Comparison of ENCODE assay signal across 9 mouse cellular contexts in genomic region chr17:32368991-32369578, GRCm38 (mm10). TPM values are rescaled to one million over a fixed set of nuclear protein-coding genes. Genes with fewer than 3 reads are reported as not detected.
A peak's percentile ranks its signal among the peaks of the same experiment; 100 is the strongest.
DNase-seq lines count a peak whose midpoint lies in the region; ATAC-seq and TF ChIP-seq lines count a peak whose summit lies in the region.
"Had no signal": no experiment of that assay in that cellular context is flagged by ENCODE, and none has a peak within 500 bp of the region (broad histone marks: within the 10 kb centered on the region; RNA-seq: fewer than 3 reads in every experiment).

No protein-coding gene starts in this region.

- no peak for TF ChIP-seq POLR2A in lung, adult 2 months (IDR thresholded peaks at IDR 0.05; ENCODE audit: borderline replicate concordance, extremely low read depth, low read depth, low read length)
- no peak for TF ChIP-seq POLR2A in limb, embryonic 14.5 days (IDR thresholded peaks at IDR 0.05; ENCODE audit: borderline replicate concordance, extremely low read depth, insufficient read depth, insufficient read length)

- H3K4me3 ChIP-seq in lung, adult 2 months (replicated peaks; ENCODE audit: extremely low read depth, low read depth, low read length), result peak overlapping the region; percentile 27
- peak overlapping the region; percentile 48 for H3K4me3 ChIP-seq in forebrain, embryonic 10.5 days
- H3K4me3 ChIP-seq in limb, embryonic 14.5 days (replicated peaks; ENCODE audit: low read length), result peak overlapping the region; percentile 25

- no peak overlapping the region for H3K9ac ChIP-seq in limb, embryonic 14.5 days (ENCODE audit: low read depth, low read length, severe bottlenecking)

- WGBS in lung, adult 2 months, result 21% methylated on average over 13 of the region's 17 CpGs
- WGBS in forebrain, embryonic 10.5 days, result 7% methylated on average over 13 of the region's 17 CpGs
- WGBS in limb, embryonic 14.5 days, result 18% methylated on average over 10 of the region's 17 CpGs

- H3K27ac ChIP-seq in forebrain, embryonic 10.5 days, result peak overlapping the region; percentile 78
- H3K27ac ChIP-seq in limb, embryonic 14.5 days (replicated peaks; ENCODE audit: low read depth, low read length), result no peak overlapping the region

- H3K4me1 ChIP-seq in lung, adult 2 months (ENCODE audit: control insufficient read depth, insufficient read depth, low read length), result no peaks in the 10 kb centered on the region
- H3K4me1 ChIP-seq in forebrain, embryonic 10.5 days, result peaks cover 19% of the 10 kb centered on the region
- peaks cover 8% of the 10 kb centered on the region; the same call in 1 of the 2 replicates for H3K4me1 ChIP-seq in limb, embryonic 14.5 days (ENCODE audit: control insufficient read depth, insufficient read depth, low read length)

- no peak for DNase-seq in lung, adult 2 months
- no peak for DNase-seq in lung, adult 18-20 months
- no peak for DNase-seq in forebrain, embryonic 10.5 days (ENCODE audit: extremely low spot score, low spot score)
- no peak for DNase-seq in limb, embryonic 14.5 days (ENCODE audit: low spot score)
- peak; percentile 60 for DNase-seq in splenic B cell, adult 2 months (ENCODE audit: low read depth, low spot score)
- DNase-seq in adrenal gland, postnatal 14 days, result no peak
- DNase-seq in right cerebral cortex, postnatal 4 days, result no peak
- DNase-seq in thymus, postnatal 4 days, result no peak

- peak overlapping the region; percentile 40; the same call in 1 of the 2 replicates for H3K4me2 ChIP-seq in limb, embryonic 14.5 days (replicated peaks; ENCODE audit: low read depth, low read length, severe bottlenecking)

- no peaks in the 10 kb centered on the region for H3K9me3 ChIP-seq in forebrain, embryonic 10.5 days
- no peaks in the 10 kb centered on the region for H3K9me3 ChIP-seq in limb, embryonic 14.5 days (ENCODE audit: control insufficient read depth, low read length)

- ATAC-seq in limb, embryonic 14.5 days (ENCODE audit: low FRiP score, low read depth), result no peak

- peaks cover 6% of the 10 kb centered on the region for H3K36me3 ChIP-seq in forebrain, embryonic 10.5 days (replicated peaks)
- no peaks in the 10 kb centered on the region for H3K36me3 ChIP-seq in limb, embryonic 14.5 days (ENCODE audit: control insufficient read depth, insufficient read depth, low read length)
- H3K36me3 ChIP-seq in splenic B cell, adult 2 months (ENCODE audit: control insufficient read depth, insufficient read depth, low read length, poor library complexity, severe bottlenecking), result no peaks in the 10 kb centered on the region

- no peak for TF ChIP-seq CTCF in lung, adult 2 months (IDR thresholded peaks at IDR 0.05; ENCODE audit: insufficient read depth, low read length)

- H3K27me3 ChIP-seq in forebrain, embryonic 10.5 days (ENCODE audit: poor library complexity, severe bottlenecking), result peaks cover 4% of the 10 kb centered on the region; the same call in 1 of the 2 replicates
- no peaks in the 10 kb centered on the region for H3K27me3 ChIP-seq in limb, embryonic 14.5 days (ENCODE audit: control insufficient read depth, insufficient read depth, low read length)
- H3K27me3 ChIP-seq in splenic B cell, adult 2 months (ENCODE audit: control insufficient read depth, insufficient read depth, low read length, poor library complexity, severe bottlenecking), result no peaks in the 10 kb centered on the region

RNA-seq across cellular contexts. Expression of gene Akap8l, which starts 18.7 kb away (rescaled TPM):
- polyA plus RNA-seq in lung, adult 2 months (2012; rRNA removed), result 137 and 149 TPM in 2 replicates
- 79.0 and 79.9 TPM in 2 replicates for polyA plus RNA-seq in forebrain, embryonic 10.5 days (2016; fragmentation: Nextera tagmentation; extraction: Ambion mirVana)
- polyA plus RNA-seq in limb, embryonic 14.5 days (2012; rRNA removed), result 157 and 162 TPM in 2 replicates
- 67.5 and 74.0 TPM in 2 replicates for polyA plus RNA-seq in limb, embryonic 14.5 days (2014; fragmentation: Nextera tagmentation; extraction: Ambion mirVana)
- total RNA-seq in adrenal gland, postnatal 14 days (2021), result 85.5 and 95.0 TPM in 2 replicates

RNA-seq across cellular contexts. Expression of gene Wiz, which starts 20.2 kb away (rescaled TPM):
- 40.0 and 42.0 TPM in 2 replicates for polyA plus RNA-seq in lung, adult 2 months (2012; rRNA removed)
- 24.9 and 25.9 TPM in 2 replicates for polyA plus RNA-seq in forebrain, embryonic 10.5 days (2016; fragmentation: Nextera tagmentation; extraction: Ambion mirVana)
- 63.8 and 80.0 TPM in 2 replicates for polyA plus RNA-seq in limb, embryonic 14.5 days (2012; rRNA removed)
- 36.0 and 41.1 TPM in 2 replicates for polyA plus RNA-seq in limb, embryonic 14.5 days (2014; fragmentation: Nextera tagmentation; extraction: Ambion mirVana)
- 41.8 and 47.9 TPM in 2 replicates for total RNA-seq in adrenal gland, postnatal 14 days (2021)

RNA-seq across cellular contexts. Expression of gene Rasal3, which starts 34.3 kb away (rescaled TPM):
- 13.3 and 17.4 TPM in 2 replicates for polyA plus RNA-seq in lung, adult 2 months (2012; rRNA removed)
- polyA plus RNA-seq in forebrain, embryonic 10.5 days (2016; fragmentation: Nextera tagmentation; extraction: Ambion mirVana), result 0.50 and 0.52 TPM in 2 replicates
- 2.9 and 3.0 TPM in 2 replicates for polyA plus RNA-seq in limb, embryonic 14.5 days (2012; rRNA removed)
- 1.9 and 2.0 TPM in 2 replicates for polyA plus RNA-seq in limb, embryonic 14.5 days (2014; fragmentation: Nextera tagmentation; extraction: Ambion mirVana)
- 1.7 and 18.1 TPM in 2 replicates for total RNA-seq in adrenal gland, postnatal 14 days (2021)

RNA-seq across cellular contexts. Expression of gene Akap8, which starts 48.0 kb away (rescaled TPM):
- polyA plus RNA-seq in lung, adult 2 months (2012; rRNA removed), result 63.3 and 77.5 TPM in 2 replicates
- 144 and 147 TPM in 2 replicates for polyA plus RNA-seq in forebrain, embryonic 10.5 days (2016; fragmentation: Nextera tagmentation; extraction: Ambion mirVana)
- 108 and 110 TPM in 2 replicates for polyA plus RNA-seq in limb, embryonic 14.5 days (2012; rRNA removed)
- polyA plus RNA-seq in limb, embryonic 14.5 days (2014; fragmentation: Nextera tagmentation; extraction: Ambion mirVana), result 36.9 and 46.9 TPM in 2 replicates
- total RNA-seq in adrenal gland, postnatal 14 days (2021), result 78.9 and 96.2 TPM in 2 replicates

RNA-seq across cellular contexts. Expression of gene Pglyrp2, which starts 54.9 kb away (rescaled TPM):
- 3.6 and 3.9 TPM in 2 replicates for polyA plus RNA-seq in lung, adult 2 months (2012; rRNA removed)
- polyA plus RNA-seq in forebrain, embryonic 10.5 days (2016; fragmentation: Nextera tagmentation; extraction: Ambion mirVana), result 0.07 TPM in 1 of 2 replicates, not detected in the other
- 0.20 and 0.30 TPM in 2 replicates for polyA plus RNA-seq in limb, embryonic 14.5 days (2012; rRNA removed)
- polyA plus RNA-seq in limb, embryonic 14.5 days (2014; fragmentation: Nextera tagmentation; extraction: Ambion mirVana), result 0.23 and 0.32 TPM in 2 replicates
- total RNA-seq in adrenal gland, postnatal 14 days (2021), result 4.2 and 14.2 TPM in 2 replicates
- polyA plus RNA-seq: frontal cortex, adult 2 months had no signal
